ENCODE assay signal across 8 mouse cellular contexts in genomic region chr5:104108879-104109369, GRCm38 (mm10). TPM values are rescaled to one million over a fixed set of nuclear protein-coding genes. Genes with fewer than 3 reads are reported as not detected.
DNase-seq lines count a peak whose midpoint lies in the region; ATAC-seq and TF ChIP-seq lines count a peak whose summit lies in the region.

No protein-coding gene starts in this region.

- H3K27ac ChIP-seq in kidney, adult 2 months (ENCODE audit: insufficient read depth, low read depth, low read length), result no peak overlapping the region
- peak overlapping the region; percentile 75 for H3K27ac ChIP-seq in neural tube, embryonic 11.5 days (ENCODE audit: low read depth, low read length)

- peak; percentile 10 for DNase-seq in kidney, adult 2 months
- DNase-seq in kidney, adult 9 months, result no peak
- DNase-seq in c-Kit-positive CD71-negative TER-119-negative erythroid progenitor cells, embryonic 14.5 days (ENCODE audit: low read depth), result peak; percentile 14
- DNase-seq in left cerebral cortex, adult 8-10 months (ENCODE audit: low spot score in 2 of 2), result peak; percentile 50 to 69
- DNase-seq in neural tube, embryonic 11.5 days (ENCODE audit: low spot score), result peak; percentile 69
- DNase-seq in spleen, postnatal 14 days (ENCODE audit: low spot score in 2 of 2), result no peak
- no peak for DNase-seq in thymus, postnatal 14 days

- no peak overlapping the region for H3K4me3 ChIP-seq in kidney, adult 2 months (ENCODE audit: insufficient read depth, low read depth, low read length)
- H3K4me3 ChIP-seq in neural tube, embryonic 11.5 days (ENCODE audit: low read depth, low read length), result 0 out of 2 replicates have a peak overlapping the region, but pooled peaks have one; percentile 10

- H3K27me3 ChIP-seq in kidney, adult 2 months (replicated peaks; ENCODE audit: control insufficient read depth, insufficient read depth, low read length), result no peaks in the 10 kb centered on the region
- no peaks in the 10 kb centered on the region for H3K27me3 ChIP-seq in neural tube, embryonic 11.5 days (ENCODE audit: control insufficient read depth, insufficient read depth, low read length)

- peak overlapping the region; percentile 30 for H3K4me2 ChIP-seq in neural tube, embryonic 11.5 days (ENCODE audit: low read depth)

- ATAC-seq in frontal cortex, adult (ENCODE audit: low TSS enrichment), result peak; percentile 20
- peak; percentile 51 for ATAC-seq in neural tube, embryonic 11.5 days (ENCODE audit: insufficient read depth, low FRiP score, low TSS enrichment)

- H3K9ac ChIP-seq in neural tube, embryonic 11.5 days (ENCODE audit: low read length), result peak overlapping the region; percentile 49; the same call in 1 of the 2 replicates

- H3K4me1 ChIP-seq in kidney, adult 2 months (ENCODE audit: control insufficient read depth, insufficient read depth, low read length), result no peaks in the 10 kb centered on the region
- peaks cover 58% of the 10 kb centered on the region for H3K4me1 ChIP-seq in neural tube, embryonic 11.5 days (ENCODE audit: control insufficient read depth, insufficient read depth, low read length)

- TF ChIP-seq CTCF in kidney, adult 2 months (conservative IDR thresholded peaks at IDR 0.05; ENCODE audit: insufficient read depth, insufficient read length, low read depth, low read length), result no peak

- no peaks in the 10 kb centered on the region for H3K9me3 ChIP-seq in neural tube, embryonic 11.5 days (ENCODE audit: control insufficient read depth, low read length)

- H3K36me3 ChIP-seq in kidney, adult 2 months (ENCODE audit: control insufficient read depth, insufficient read depth, low read length), result no peaks in the 10 kb centered on the region
- no peaks in the 10 kb centered on the region for H3K36me3 ChIP-seq in neural tube, embryonic 11.5 days (ENCODE audit: control insufficient read depth, insufficient read depth, low read length)

- TF ChIP-seq POLR2A in kidney, adult 2 months (IDR thresholded peaks at IDR 0.05; ENCODE audit: low read depth, low read length), result no peak

- 29% methylated on average over 18 of the region's 18 CpGs for WGBS in kidney, adult 2 months
- 17% methylated on average over 18 of the region's 18 CpGs for WGBS in neural tube, embryonic 11.5 days

RNA-seq across cellular contexts. Expression of gene Sparcl1, which starts 4.6 kb away (rescaled TPM):
- 31.6 and 36.4 TPM in 2 replicates for polyA plus RNA-seq in kidney, adult 2 months (2012; rRNA removed)
- 1,000 to 10,000 TPM; 1,561 to 1,708 (median 1,583) TPM for total RNA-seq in left cerebral cortex, adult 8-10 months (2022)
- 68.9 and 73.1 TPM in 2 replicates for polyA plus RNA-seq in neural tube, embryonic 11.5 days (2014; fragmentation: Nextera tagmentation; extraction: Ambion mirVana)

RNA-seq across cellular contexts. Expression of gene Gm17660, which starts 31.5 kb away (rescaled TPM):
- polyA plus RNA-seq in kidney, adult 2 months (2012; rRNA removed), result not detected in 2 replicates
- total RNA-seq in left cerebral cortex, adult 8-10 months (2022), result not detected
- not detected in 2 replicates for polyA plus RNA-seq in neural tube, embryonic 11.5 days (2014; fragmentation: Nextera tagmentation; extraction: Ambion mirVana)

Comparison
In these comparisons a context has a peak if more than half of its experiments do, and no peak if none do; other contexts are left out.
1. DNase-seq: peak in kidney, adult 2 months (single experiment), c-Kit-positive CD71-negative TER-119-negative erythroid progenitor cells, embryonic 14.5 days (single experiment), left cerebral cortex, adult 8-10 months (2 of 2) and neural tube, embryonic 11.5 days (single experiment); none in kidney, adult 9 months (single experiment), spleen, postnatal 14 days (0 of 2) and thymus, postnatal 14 days (single experiment).